Mouse (Mus musculus) thymus, adult 2 months (tissue): ENCODE data around the gene Zfyve21. TPM values are rescaled to one million over a fixed set of nuclear protein-coding genes. Genes with fewer than 3 reads are reported as not detected.

Experiments used
- DNase-seq: peaks from one replicate; pipeline ENCODE4 v3.0.0; 2021
- H3K27ac ChIP-seq: fragments of 200-500 bp; 2 replicates; pipeline ENCODE4 v1.5.1; 2012; ENCODE audit warnings: low read length, control low read depth; ENCODE audit not compliant: control insufficient read depth, insufficient read depth
- H3K27me3 ChIP-seq: fragments of 200-500 bp; 2 replicates; pipeline ENCODE4 v1.6.1; 2012; ENCODE audit warnings: mild to moderate bottlenecking, low read length, moderate library complexity, mixed read lengths; ENCODE audit not compliant: control insufficient read depth, insufficient read depth
- H3K36me3 ChIP-seq: fragments of 200-500 bp; 2 replicates; pipeline ENCODE4 v1.6.1; 2012; ENCODE audit warnings: mild to moderate bottlenecking, low read length, moderate library complexity; ENCODE audit not compliant: control insufficient read depth, insufficient read depth
- H3K4me1 ChIP-seq: fragments of 200-500 bp; replicated peaks from 2 replicates; pipeline ENCODE4 v1.6.1; 2012; ENCODE audit warnings: low read length; ENCODE audit not compliant: control insufficient read depth, insufficient read depth
- H3K4me3 ChIP-seq: fragments of 200-500 bp; 2 replicates; pipeline ENCODE4 v1.5.1; 2012; ENCODE audit warnings: mild to moderate bottlenecking, low read length, control low read depth, moderate library complexity; ENCODE audit not compliant: control insufficient read depth, insufficient read depth
- CTCF ChIP-seq: fragments of 200-500 bp; IDR thresholded peaks from 2 replicates; pipeline ENCODE4 v1.5.1; 2012; ENCODE audit warnings: mild to moderate bottlenecking, control low read depth, low read length, moderate library complexity, borderline replicate concordance; ENCODE audit not compliant: control insufficient read depth, poor library complexity, insufficient read depth; ENCODE audit errors: extremely low read depth
- POLR2A ChIP-seq: fragments of 200-500 bp; IDR thresholded peaks from 2 replicates; pipeline ENCODE4 v1.6.1; 2012; ENCODE audit warnings: mild to moderate bottlenecking, low read length, control low read depth, moderate library complexity; ENCODE audit not compliant: control insufficient read depth, poor library complexity, insufficient read depth; ENCODE audit errors: extremely low read depth
- WGBS: fragments of 180-500 bp; shearing (Covaris S2); methylation state at CpG from one replicate; pipeline ENCODE4 v1.1.7; 2018; 5-methylcytosine and 5-hydroxymethylcytosine counted together
- polyA plus RNA-seq: library from polyadenylated mRNA; depleted of rRNA; stranded (reverse); fragments of >200 nt; gene quantifications from 2 replicates; pipeline ENCODE4 v1.2.3, GENCODE M21; 2012

Gene Zfyve21
- polyA plus RNA-seq, 1 experiment: 46.4 TPM

DNA sequence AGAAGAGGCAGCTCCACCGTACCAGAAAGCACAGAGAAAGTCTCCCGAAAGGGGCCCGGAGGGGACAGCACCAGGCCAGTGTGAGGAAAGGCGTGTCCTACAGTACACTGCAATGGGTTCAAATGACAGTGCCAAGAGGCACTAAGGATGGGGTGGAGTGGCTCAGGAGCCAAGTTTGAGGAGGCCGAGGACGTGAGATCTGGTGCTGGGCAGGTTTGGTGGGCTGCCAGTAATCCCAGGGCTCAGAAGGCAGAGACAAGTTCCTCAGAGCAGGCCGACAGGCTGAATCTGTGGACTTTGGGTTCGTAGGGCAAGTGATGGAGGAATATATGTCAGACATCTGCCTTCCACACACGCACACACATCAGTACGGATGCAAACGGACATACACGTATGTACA, 1.4 kb upstream of the Zfyve21 start:
- peaks cover 7% of the 10 kb centered on the region for H3K36me3 ChIP-seq
- TF ChIP-seq POLR2A: no peak
- TF ChIP-seq CTCF: no peak
- H3K4me1 ChIP-seq: peaks cover 41% of the 10 kb centered on the region
- WGBS: 84% methylated on average over 12 of the region's 12 CpGs
- no peak for DNase-seq
- no peaks in the 10 kb centered on the region for H3K27me3 ChIP-seq
- H3K27ac ChIP-seq: no peak overlapping the region
- H3K4me3 ChIP-seq: no peak overlapping the region

DNA sequence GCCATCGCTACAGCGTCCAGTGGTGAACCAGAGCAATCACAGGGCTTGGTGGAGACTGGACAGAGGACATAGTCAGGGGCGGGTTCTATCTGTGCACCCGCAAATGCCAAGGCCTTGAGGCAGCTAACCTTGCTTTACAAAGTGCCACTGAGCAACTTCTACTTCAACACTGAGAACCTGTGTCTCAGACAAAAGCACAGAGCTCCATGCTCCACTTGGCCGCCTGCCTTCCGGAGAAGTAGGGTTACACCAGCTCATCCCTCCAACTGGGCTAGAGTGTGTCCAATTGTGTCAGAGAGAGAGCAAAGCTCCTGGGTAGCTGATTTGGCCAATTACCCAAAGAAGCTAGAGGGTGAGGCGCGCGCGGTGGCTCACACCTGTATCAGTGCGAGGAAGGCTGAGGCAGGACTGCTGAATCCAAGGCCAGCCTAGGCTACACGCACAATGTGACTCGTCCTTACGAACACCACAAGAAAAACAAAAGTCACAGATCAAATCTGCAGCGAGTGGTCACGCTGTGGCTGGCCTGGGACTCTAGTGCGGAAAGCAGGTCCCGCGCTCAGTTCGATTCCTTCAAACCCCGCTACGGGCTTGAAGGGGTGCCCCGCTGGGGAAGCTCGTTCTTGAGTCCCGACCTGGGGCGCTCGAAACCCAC, 732 bp upstream of the Zfyve21 start:
- Histone ChIP-seq H3K36me3 (peaks cover under 1% of the 10 kb centered on the region), H3K27ac (no peak overlapping the region), H3K4me3 (peak overlapping the region; percentile 75), H3K27me3 (no peaks in the 10 kb centered on the region), H3K4me1 (peaks cover 41% of the 10 kb centered on the region)
- DNase-seq: no peak
- TF ChIP-seq POLR2A (no peak), CTCF (no peak)
- WGBS: 7% methylated on average over 27 of the region's 27 CpGs

DNA sequence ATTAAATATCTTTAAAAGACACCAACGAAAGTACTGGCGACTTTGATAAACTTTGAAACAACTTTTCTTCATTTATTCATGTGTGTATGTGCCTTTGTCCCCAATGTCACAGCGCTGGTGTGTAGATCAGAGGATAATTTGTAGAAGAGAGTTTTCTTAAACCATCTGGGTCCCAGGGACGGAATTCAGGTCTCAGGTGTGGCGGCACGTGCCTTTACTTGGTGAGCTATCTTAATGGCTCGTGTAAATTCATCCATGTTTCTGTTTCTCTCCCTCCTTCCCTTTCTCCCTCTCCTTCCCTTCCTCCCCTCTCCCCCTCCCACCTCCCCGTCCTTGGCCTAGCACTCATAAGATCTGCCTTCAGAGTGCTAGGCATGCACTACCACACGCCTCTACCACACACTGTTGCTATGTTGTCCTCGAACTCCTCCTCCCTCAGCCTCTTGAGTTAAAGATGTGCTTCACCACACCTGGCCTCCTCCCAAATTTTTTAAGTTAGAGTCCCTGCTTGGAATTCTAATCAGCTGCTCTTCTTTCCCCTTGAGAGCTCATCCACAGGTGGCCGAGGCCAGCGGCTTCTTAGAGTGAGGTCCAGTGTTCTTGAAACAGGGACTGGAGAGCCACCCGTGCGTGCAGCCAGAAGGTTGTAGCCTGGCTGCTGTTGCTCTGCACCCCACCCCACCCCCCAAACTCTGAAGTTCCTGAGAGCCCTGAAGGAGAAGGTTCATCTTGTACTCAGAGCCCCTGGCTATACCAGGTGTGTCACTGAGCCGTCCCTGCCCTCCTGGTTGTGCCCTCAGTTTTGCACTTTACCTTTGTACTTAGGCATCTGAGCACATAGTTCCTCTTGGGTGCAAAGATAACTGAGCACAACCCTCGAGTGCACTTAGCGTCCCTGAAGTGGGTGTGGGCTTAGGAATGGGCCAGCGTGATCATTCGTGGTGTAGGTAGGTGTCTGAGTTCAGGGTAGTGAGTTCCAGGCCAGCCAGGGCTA, 1.1 kb downstream of the Zfyve21 start:
- Histone ChIP-seq H3K27me3 (no peaks in the 10 kb centered on the region), H3K4me1 (peaks cover 33% of the 10 kb centered on the region), H3K4me3 (peak overlapping the region; percentile 68), H3K36me3 (no peaks in the 10 kb centered on the region), H3K27ac (no peak overlapping the region)
- 44% methylated on average over 19 of the region's 19 CpGs for WGBS
- DNase-seq: no peak
- TF ChIP-seq POLR2A: no peak
- TF ChIP-seq CTCF: no peak

DNA sequence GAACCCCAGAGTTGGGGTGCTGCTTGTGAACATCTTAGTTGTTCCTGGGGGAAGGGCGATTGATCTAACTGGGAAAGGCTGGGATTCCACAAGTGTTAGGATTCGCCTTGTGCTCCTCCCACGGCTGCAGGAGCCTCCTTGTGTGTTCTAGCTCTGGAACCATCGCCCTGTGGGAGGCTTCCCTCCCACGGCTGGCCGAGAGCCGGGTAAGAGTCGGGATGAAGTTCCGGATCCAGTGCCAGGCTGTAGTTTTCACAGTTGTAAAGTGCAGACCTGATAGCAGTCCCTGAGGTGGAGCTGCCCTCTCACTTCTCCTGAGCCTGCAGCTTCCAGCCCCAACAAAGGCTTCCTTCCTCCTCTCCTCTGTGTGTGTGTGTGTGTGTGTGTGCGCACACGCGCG, 2.6 kb downstream of the Zfyve21 start:
- no peak for DNase-seq
- Histone ChIP-seq H3K4me3 (no peak overlapping the region), H3K36me3 (no peaks in the 10 kb centered on the region), H3K4me1 (peaks cover 28% of the 10 kb centered on the region), H3K27ac (no peak overlapping the region), H3K27me3 (no peaks in the 10 kb centered on the region)
- 83% methylated on average over 13 of the region's 13 CpGs for WGBS
- no peak for TF ChIP-seq POLR2A
- TF ChIP-seq CTCF: 0 out of 2 replicates have a peak, but pooled peaks have one; percentile 3

DNA sequence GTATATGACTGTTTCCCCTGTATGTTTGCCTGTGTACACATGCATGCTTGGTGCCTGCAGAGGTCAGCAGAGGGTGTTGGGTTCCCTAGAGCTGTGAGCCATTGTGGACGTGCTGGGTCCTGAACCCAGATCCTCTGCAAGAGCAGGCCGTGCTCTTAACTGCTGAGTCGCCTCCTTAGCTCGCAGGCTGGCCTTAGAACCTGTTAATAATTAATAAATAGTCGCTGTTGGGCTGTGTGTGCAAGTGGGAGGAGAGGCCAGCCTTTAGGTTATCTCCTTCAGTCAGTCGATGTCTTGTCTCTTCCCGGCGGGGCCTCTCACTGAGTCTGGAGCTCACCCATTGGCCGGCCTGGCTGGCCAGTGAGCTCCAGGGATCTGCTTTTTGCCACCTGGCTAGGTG, 3.0 kb downstream of the Zfyve21 start:
- 94% methylated on average over 9 of the region's 9 CpGs for WGBS
- Histone ChIP-seq H3K27ac (no peak overlapping the region), H3K4me3 (no peak overlapping the region), H3K4me1 (peaks cover 28% of the 10 kb centered on the region), H3K36me3 (no peaks in the 10 kb centered on the region), H3K27me3 (no peaks in the 10 kb centered on the region)
- TF ChIP-seq CTCF (no peak), POLR2A (no peak)
- DNase-seq: no peak

DNA sequence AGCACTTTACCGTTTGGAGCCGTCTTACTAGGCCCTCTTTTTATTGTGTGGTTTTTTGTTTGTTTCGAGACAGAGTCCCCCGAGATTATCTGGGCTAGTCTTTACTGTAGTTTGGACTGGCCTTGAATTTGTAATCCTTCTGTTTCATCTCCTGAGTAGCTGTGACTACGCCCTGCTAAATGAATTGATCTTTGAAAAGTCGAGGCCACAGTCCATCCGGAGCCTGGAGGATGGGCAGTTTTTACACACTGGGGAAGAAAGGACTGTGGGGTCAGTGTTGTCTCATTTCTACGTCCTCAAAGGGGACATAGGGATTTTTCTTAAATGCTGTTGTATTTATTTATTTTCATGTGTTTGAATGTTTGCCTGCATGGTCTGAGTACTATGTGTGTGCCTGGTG, 4.0 kb downstream of the Zfyve21 start:
- Histone ChIP-seq H3K36me3 (no peaks in the 10 kb centered on the region), H3K27ac (no peak overlapping the region), H3K27me3 (no peaks in the 10 kb centered on the region), H3K4me3 (no peak overlapping the region), H3K4me1 (peaks cover 23% of the 10 kb centered on the region)
- WGBS: 95% methylated on average over 8 of the region's 8 CpGs
- TF ChIP-seq CTCF: no peak
- DNase-seq: no peak

DNA sequence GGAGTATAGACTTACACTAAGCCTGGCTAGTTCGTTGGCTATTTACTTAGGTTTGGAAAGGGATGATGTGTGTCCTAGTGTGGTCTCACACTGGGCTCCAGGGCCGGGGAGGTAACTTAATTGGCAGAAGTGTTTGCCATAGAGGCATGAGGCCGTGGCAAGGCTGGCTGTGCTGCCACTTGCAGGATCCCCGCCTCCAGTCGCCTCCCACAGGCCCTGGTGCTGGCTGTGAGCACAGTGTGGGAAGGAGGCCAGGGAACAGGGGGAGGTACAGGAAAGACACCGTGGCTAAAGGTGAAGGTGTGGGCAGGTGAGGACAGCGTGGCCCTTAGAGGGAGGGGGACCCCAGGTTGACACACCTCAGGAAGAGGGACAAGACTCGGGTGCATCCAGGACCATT, 6.0 kb downstream of the Zfyve21 start:
- Histone ChIP-seq H3K27ac (no peak overlapping the region), H3K36me3 (peaks cover 5% of the 10 kb centered on the region), H3K4me3 (no peak overlapping the region), H3K27me3 (no peaks in the 10 kb centered on the region), H3K4me1 (peaks cover 16% of the 10 kb centered on the region)
- 88% methylated on average over 8 of the region's 8 CpGs for WGBS
- no peak for DNase-seq
- TF ChIP-seq CTCF (no peak), POLR2A (no peak)
